Mouse (Mus musculus) A20 (cell line): ENCODE results near the gene Atat1.
"Not testable (repeated sequence)": the region's sequence is repeated elsewhere in the genome, so short reads cannot be mapped to it uniquely, and the experiment has no call there.

Experiments
- DNase-seq: peaks from one replicate; pipeline ENCODE4 v3.0.0-alpha.2; 2011; ENCODE audit warnings: low read depth, low spot score

The Atat1 gene

GRCm38 (mm10) chr17:35909919-35910369 is at the start of gene Atat1:
Atat1 (minus strand) TSS chr17:35910075.
- DNase-seq = peak; percentile 97

DNA sequence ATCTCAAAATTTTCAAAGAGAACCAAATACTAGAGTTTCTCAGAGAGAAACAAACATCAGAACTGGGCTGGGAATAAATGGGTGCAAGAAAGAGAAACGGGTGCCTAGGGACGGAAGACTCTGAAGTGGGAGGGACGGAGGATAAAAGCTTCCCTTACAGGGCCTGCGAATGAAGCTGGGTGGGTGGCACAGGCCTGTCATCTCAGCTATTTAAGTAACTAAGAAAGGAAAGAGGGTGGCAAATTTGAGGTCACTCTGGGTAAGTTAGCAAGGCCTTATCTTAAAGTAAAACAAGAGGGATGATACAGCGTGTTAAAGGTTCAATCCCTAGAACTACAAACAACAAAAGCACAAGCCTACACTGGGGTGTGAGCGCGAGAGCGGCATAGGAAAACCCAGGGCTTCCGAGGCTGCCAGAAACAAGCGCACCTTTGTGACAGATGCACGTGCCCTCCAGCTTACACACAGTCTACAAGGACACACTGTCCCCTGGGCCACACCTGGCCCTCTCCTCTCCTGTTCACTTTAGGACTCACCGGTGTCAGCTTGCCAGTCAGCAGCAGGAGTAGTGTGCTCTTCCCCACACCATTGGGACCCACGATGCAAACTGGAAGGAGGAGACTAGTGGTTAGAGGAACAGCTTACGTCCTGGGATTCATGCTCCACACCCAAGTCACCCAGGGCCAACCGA is 48.8 kb upstream of the Atat1 start:
- no peak for DNase-seq

GRCm38 (mm10) chr17:35954665-35955064 is 44.8 kb upstream of the Atat1 start:
- DNase-seq = no peak

DNA sequence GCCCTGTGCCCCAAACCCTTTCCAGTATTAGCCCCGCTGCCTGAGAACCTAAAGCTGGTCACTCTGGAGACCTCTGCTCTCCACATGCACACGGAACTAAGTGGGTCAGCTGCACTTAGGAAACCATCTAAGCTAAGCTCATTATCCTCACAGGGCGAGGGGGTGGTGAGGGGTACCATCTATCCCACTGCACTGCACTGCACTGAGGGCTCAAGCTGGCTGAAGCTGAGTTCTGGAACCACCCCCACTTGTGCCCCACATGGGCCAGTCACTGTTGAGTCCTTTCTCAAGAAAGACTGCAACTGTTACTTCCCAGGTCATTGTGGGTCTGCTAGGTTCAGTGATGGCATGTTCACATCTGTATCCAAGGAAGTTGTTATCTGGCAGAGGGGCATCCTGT is 42.7 kb upstream of the Atat1 start:
- not testable (repeated sequence) for DNase-seq

DNA sequence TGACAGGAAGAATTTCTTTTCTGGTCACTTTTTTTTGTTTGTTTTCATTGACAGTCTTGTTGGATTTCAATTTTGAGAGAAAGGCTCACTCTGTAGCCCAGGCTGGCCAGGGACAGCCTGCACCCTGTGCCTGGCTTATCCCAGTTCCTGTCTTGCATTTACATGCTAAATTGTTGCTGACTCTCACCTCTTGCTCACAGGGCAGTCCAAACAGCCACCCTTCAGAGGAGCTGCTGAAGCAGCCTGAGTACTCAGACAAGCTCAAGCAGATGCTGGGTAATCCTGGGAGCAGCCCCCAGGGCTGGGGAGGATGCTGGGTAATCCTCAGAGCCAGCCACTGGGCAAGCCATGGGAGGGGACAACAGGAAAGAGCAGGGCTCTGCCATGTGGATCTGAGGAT is 41.1 kb upstream of the Atat1 start:
- not testable (repeated sequence) for DNase-seq

DNA sequence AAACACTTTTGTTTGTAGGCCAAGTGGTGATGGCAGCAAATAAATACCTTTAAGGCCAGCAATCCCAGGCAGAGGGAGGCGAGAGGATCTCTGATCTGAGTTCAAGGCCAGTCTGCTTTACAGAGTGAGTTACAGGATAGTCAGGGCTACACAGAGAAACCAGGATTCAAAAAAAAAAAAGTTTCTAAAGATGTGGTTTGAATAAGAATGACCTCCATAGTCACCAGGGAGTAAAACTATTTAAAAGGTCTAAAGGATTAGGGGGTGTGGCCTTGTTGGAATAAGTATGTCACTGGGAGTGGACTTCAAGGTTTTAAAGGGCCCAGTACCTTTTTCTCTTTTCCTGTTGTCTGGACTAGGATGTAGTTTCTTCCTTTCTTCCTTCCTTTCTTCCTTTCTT is 30.1 kb upstream of the Atat1 start:
- DNase-seq = no peak

- DNase-seq = no peak
These were observed 29.2 kb upstream of the Atat1 start for GRCm38 (mm10) chr17:35939108-35939507.

DNA sequence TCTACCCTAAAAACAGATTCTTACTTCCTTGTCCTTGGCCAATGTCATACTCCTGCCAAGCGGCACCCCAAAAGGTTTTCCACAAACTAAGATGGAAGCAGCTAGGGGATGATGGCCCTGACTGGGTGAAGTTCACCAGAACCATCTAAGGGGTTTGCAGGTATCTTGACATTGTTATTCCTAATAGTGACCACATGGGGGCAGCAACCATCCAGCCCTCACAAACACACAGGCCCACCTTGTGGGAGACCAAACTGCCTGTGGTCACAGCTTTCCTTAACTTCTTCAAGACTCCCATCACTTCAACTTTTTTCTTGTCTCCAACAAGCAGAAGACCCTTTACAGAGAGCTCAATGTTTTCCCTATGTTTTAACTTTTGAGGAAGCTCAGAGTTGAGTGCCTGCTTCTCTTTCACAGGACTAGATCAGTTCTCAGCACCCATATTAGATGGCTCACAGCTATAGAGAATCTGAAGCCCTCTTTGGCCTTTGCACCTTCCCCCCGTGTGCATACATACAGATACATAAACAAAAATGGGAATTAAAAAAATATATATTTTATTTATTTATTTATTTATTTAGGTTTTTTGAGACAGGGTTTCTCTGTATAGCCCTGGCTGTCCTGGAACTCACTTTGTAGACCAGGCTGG is 27.9 kb upstream of the Atat1 start:
- peak; percentile 79 for DNase-seq

GRCm38 (mm10) chr17:35935763-35936162 is 25.9 kb upstream of the Atat1 start:
- not testable (repeated sequence) for DNase-seq

DNA sequence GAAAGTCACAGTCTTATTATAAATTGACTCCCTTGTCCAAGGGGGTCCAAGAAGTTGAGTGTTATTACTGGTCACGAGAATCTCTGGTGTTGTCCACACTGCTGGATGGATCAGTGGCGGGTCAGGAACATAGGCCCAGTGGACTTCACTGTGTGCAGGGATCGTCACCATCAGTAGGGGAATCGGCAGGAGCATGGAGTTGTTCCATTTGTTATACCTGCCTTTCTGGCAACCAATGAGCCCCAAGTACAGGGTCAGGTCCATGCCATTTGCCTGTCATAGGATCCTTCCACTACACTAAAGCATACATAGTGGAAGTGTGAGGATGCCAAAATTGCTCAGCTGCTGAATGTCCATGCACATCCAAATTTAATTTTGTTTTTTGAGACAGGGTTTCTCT is 22.7 kb upstream of the Atat1 start:
- no peak for DNase-seq

DNA sequence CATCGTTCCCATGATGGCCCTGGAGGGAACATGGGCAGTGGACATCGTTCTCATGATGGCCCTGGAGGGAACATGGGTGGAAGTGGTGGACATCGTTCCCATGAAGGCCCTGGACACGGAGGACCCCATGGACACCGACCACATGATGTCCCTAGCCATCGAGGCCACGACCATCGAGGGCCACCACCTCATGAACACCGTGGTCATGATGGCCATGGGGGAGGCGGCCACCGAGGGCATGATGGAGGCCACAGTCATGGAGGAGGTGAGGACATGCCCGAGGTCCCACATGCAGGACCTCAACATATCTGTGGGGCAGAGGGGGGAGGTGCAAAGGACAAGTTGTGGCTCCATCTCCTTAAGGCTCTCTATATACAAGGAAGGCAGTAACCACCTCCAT is 20.8 kb upstream of the Atat1 start:
- DNase-seq = no peak

GRCm38 (mm10) chr17:35929534-35929933 is 19.7 kb upstream of the Atat1 start:
- DNase-seq = no peak

DNA sequence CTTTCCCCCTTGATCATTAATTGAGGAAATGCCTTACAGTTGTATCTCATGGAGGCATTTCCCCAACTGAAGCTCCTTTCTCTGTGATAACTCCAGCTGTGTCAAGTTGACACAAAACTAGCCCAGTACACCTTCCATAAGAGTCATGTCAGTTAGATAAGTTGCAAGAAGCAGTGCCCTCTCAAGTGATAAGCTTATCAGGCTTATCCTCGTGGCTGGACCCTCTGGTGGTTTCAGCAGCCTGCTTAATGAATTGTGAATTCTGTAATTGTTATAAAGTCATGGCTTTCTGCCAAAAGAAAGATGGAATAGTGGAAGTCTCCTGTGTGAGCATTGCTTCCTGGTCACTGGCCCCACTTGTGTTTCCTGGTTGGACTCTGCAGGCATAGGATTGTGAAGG is 17.6 kb upstream of the Atat1 start:
- no peak for DNase-seq

DNA sequence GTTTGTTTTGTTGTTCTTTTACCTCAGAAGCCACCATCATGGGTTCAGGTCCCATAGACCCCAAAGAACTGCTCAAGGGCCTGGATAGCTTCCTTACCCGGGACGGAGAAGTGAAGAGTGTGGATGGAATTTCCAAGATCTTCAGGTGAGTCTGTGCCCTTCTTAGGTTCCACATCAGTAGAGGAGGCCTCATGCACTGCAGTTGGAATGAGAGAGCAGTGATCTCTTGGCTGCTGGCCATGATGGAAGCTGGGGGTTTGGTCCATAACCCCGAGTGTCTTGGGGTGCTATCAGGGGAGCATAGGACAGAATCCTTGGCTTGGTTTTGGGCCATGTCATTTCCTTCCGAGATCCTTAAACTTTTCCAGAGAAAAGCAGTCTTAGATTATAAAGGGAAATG is 13.4 kb upstream of the Atat1 start:
- no peak for DNase-seq

- DNase-seq = no peak
These were observed 12.7 kb upstream of the Atat1 start for GRCm38 (mm10) chr17:35922566-35922965.

DNA sequence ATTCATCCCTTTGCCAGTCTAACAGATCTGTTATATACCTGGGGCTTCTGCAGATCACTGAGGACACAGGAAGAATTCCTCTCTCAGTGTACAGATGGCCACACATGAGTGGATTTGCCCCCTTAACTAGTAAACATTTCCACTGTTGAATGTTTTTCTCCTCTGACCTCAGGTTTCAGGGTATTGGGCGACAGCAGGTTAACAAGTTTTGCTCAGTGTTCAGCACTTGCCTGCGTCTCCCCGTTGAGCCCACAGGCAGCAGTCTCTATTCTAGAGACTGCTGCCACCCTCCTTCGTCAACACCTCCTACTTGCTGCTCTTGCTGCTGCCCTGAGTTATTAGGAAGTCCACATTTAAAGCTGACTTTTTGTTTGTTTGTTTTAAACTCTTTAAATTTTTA is 11.8 kb upstream of the Atat1 start:
- no peak for DNase-seq

- peak; percentile 53 for DNase-seq
These were observed 11.1 kb upstream of the Atat1 start for GRCm38 (mm10) chr17:35920862-35921562.

- DNase-seq = no peak
These were observed 10.5 kb upstream of the Atat1 start for GRCm38 (mm10) chr17:35920384-35920783.

GRCm38 (mm10) chr17:35919864-35920301 is 10.0 kb upstream of the Atat1 start:
- DNase-seq = no peak

DNA sequence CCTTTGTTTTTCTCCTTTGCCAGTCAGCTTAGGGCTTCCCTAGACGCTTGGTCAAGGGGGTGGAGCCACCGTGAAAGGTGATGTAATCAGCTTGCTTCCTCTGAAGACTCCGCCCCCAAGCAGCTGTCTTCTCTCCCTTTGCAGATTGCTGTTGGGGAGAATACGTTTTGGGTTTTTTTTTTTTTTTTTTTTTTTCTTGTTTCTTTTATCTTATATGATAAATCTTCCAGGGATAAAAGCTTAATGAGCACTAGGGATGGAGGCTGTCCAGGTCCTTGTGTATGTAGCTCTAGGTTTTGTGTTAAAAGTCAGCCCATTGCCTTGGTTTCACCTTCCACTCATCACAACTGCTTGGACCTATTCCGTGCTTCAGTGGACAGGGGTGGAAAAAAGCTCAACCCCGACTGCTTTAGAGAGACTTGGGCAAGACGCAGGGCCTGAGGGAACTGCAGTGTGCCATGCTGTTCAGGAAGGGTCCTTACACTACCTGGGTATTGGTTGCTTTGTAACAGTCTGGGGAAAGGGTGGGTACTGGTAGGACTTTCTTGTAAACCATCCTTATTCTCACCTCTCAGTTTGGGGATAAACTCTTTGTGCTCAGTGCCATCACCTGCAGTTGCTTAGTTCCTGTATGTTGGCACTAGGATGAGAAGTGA is 9.3 kb upstream of the Atat1 start:
- DNase-seq = peak; percentile 96

GRCm38 (mm10) chr17:35918276-35919059 is 8.6 kb upstream of the Atat1 start:
- DNase-seq = peak; percentile 70
